Mouse (Mus musculus): ENCODE measurements around the gene Rmnd5a. TPM values are rescaled to one million over a fixed set of nuclear protein-coding genes. Genes with fewer than 3 reads are reported as not detected.

The Rmnd5a gene
- polyA plus RNA-seq, 1 experiment from 2014 or later, result 11.2 TPM

DNA sequence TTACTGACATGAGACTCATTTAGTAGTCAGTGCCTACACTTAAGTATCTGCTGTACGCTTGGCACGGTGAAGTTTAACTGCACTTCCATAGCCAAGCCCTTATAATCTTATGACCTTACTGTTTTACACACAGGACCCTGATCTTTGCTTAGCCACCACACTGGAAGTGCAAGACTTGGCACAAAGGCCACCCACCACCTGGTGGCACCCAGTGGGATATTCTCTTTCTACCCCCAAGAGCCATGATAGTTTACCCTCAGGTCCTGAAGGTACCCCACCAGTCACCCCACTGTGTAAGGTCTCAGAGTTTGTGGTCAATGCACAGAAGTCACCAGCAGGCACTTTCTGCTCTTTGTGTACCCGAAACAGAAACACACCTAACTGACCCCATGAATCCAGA, 89.2 kb downstream of the Rmnd5a start:
- Histone ChIP-seq H3K4me2 (replicated peaks; ENCODE audit: low read depth, low read length) (no peak overlapping the region), H3K27ac (ENCODE audit: low read depth, low read length) (no peak overlapping the region), H3K9me3 (ENCODE audit: control insufficient read depth, low read length) (peaks cover 4% of the 10 kb centered on the region; the same call in 1 of the 2 replicates), H3K4me1 (ENCODE audit: control insufficient read depth, insufficient read depth, low read length) (no peaks in the 10 kb centered on the region), H3K9ac (ENCODE audit: low read depth, low read length) (no peak overlapping the region), H3K36me3 (ENCODE audit: control insufficient read depth, insufficient read depth, low read length) (no peaks in the 10 kb centered on the region), H3K4me3 (ENCODE audit: low read length) (no peak overlapping the region), H3K27me3 (ENCODE audit: control insufficient read depth, insufficient read depth, low read length) (no peaks in the 10 kb centered on the region)
- WGBS, result 91% methylated on average over 3 of the region's 3 CpGs
- ATAC-seq (ENCODE audit: low FRiP score, low TSS enrichment), result no peak

DNA sequence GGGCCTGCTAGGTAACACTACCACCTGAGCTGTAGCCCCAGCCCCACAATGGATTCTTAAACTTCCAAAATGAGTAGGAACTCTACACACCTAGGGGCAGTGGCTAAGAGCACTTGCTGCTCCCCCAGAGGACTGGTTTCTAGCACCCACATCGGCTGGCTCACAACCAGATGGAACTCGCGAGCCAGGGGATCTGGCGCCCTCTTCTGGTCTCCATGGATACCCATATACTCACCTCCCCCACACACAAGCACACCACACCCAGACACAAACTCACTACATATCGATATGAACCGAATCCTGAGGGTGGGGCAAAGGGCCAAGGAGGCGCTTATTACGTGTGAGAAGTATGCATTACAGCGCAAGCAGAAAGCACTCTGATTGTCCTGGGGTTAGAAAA, 92.4 kb downstream of the Rmnd5a start:
- H3K4me3 ChIP-seq (ENCODE audit: low read length), result no peak overlapping the region
- no peak for ATAC-seq (ENCODE audit: low FRiP score, low TSS enrichment)
- WGBS, result 96% methylated on average over 9 of the region's 9 CpGs

DNA sequence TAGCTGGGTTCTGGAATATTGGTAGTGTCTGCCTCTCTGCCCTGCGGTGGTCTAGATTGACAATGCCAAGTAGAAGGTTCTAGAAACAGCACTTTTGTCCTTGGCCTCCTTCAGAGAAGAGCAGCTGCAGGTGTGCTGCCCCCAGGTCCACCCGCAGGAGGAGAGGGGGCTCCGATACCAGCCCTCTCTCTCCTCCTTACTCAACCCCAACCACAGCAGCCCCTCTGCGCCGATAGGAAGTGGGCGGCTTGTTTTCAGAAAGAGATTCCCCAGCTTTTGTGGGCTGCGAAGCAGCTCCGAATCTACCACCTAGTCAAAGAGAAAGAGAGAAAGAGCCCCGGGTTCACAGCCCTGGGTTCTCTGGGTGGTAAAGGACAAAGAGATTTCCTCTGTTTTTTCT, 99.3 kb downstream of the Rmnd5a start:
- no peak overlapping the region for H3K4me2 ChIP-seq (replicated peaks; ENCODE audit: low read depth, low read length)
- H3K36me3 ChIP-seq (ENCODE audit: control insufficient read depth, insufficient read depth, low read length), result no peaks in the 10 kb centered on the region
- H3K4me3 ChIP-seq (ENCODE audit: low read length), result no peak overlapping the region
- 92% methylated on average over 9 of the region's 9 CpGs for WGBS
- no peaks in the 10 kb centered on the region for H3K4me1 ChIP-seq (ENCODE audit: control insufficient read depth, insufficient read depth, low read length)
- no peak for ATAC-seq (ENCODE audit: low FRiP score, low TSS enrichment)
- no peaks in the 10 kb centered on the region for H3K9me3 ChIP-seq (ENCODE audit: control insufficient read depth, low read length)
- H3K27me3 ChIP-seq (ENCODE audit: control insufficient read depth, insufficient read depth, low read length), result no peaks in the 10 kb centered on the region
- no peak overlapping the region for H3K27ac ChIP-seq (ENCODE audit: low read depth, low read length)
- no peak overlapping the region for H3K9ac ChIP-seq (ENCODE audit: low read depth, low read length)

More for the DNA sequence above, 92.4 kb downstream of the Rmnd5a start:
- no peaks in the 10 kb centered on the region for H3K27me3 ChIP-seq (ENCODE audit: control insufficient read depth, insufficient read depth, low read length)
- H3K4me2 ChIP-seq (replicated peaks; ENCODE audit: low read depth, low read length), result no peak overlapping the region
- H3K4me1 ChIP-seq (ENCODE audit: control insufficient read depth, insufficient read depth, low read length), result no peaks in the 10 kb centered on the region
- no peak overlapping the region for H3K27ac ChIP-seq (ENCODE audit: low read depth, low read length)
- H3K9ac ChIP-seq (ENCODE audit: low read depth, low read length), result no peak overlapping the region
- H3K9me3 ChIP-seq (ENCODE audit: control insufficient read depth, low read length), result peaks cover 4% of the 10 kb centered on the region; the same call in 1 of the 2 replicates
- no peaks in the 10 kb centered on the region for H3K36me3 ChIP-seq (ENCODE audit: control insufficient read depth, insufficient read depth, low read length)

DNA sequence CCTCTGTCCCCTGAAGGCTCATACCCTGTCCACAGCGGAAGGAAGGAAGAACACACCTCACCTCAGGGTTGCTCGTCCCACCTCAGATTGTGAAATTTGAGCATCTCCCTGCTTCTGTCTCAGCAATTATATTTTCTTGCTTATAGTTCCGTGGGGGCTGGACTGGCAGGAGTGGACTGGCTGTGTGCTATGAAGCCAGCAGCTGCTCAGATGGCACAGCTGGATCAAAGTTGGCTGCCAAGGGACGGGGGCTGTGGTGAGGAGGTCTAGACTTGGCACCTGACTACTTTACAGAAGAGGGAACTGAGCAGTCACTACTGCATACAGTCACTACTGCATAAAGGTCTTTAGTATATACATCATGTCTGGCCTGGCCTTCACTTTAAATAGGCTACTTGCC, 101.1 kb downstream of the Rmnd5a start:
- no peaks in the 10 kb centered on the region for H3K36me3 ChIP-seq (ENCODE audit: control insufficient read depth, insufficient read depth, low read length)
- no peak overlapping the region for H3K9ac ChIP-seq (ENCODE audit: low read depth, low read length)
- no peaks in the 10 kb centered on the region for H3K27me3 ChIP-seq (ENCODE audit: control insufficient read depth, insufficient read depth, low read length)
- H3K4me3 ChIP-seq (ENCODE audit: low read length), result no peak overlapping the region
- H3K4me1 ChIP-seq (ENCODE audit: control insufficient read depth, insufficient read depth, low read length), result no peaks in the 10 kb centered on the region
- H3K9me3 ChIP-seq (ENCODE audit: control insufficient read depth, low read length), result no peaks in the 10 kb centered on the region
- ATAC-seq (ENCODE audit: low FRiP score, low TSS enrichment), result no peak
- 76% methylated on average over 4 of the region's 4 CpGs for WGBS
- no peak overlapping the region for H3K4me2 ChIP-seq (replicated peaks; ENCODE audit: low read depth, low read length)
- no peak overlapping the region for H3K27ac ChIP-seq (ENCODE audit: low read depth, low read length)

DNA sequence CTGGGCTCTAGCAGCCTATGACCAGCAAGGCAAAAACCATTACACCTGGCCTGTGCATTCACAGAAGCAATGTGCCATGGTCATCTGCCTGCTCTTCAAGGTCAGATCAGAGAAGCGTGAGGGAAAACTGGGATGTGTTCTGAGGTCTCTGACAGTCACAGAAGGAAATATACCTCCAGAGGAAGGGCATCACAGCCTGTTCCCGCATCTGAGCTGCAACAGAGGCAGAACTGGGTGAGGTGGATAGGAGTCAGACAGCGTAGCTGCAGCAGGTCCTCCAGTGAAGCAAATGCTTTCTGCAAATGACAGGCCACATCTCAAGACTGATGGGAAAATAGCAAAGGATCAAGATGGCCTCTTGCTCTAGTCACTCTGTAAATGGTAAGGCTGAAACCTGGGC, 101.5 kb downstream of the Rmnd5a start:
- WGBS, result 75% methylated on average over 3 of the region's 3 CpGs
- ATAC-seq (ENCODE audit: low FRiP score, low TSS enrichment), result no peak
- Histone ChIP-seq H3K4me3 (ENCODE audit: low read length) (no peak overlapping the region), H3K4me2 (replicated peaks; ENCODE audit: low read depth, low read length) (no peak overlapping the region), H3K9me3 (ENCODE audit: control insufficient read depth, low read length) (no peaks in the 10 kb centered on the region), H3K36me3 (ENCODE audit: control insufficient read depth, insufficient read depth, low read length) (no peaks in the 10 kb centered on the region), H3K27me3 (ENCODE audit: control insufficient read depth, insufficient read depth, low read length) (no peaks in the 10 kb centered on the region), H3K9ac (ENCODE audit: low read depth, low read length) (no peak overlapping the region), H3K27ac (ENCODE audit: low read depth, low read length) (no peak overlapping the region), H3K4me1 (ENCODE audit: control insufficient read depth, insufficient read depth, low read length) (no peaks in the 10 kb centered on the region)

Other genes starting within 250 kb of the Rmnd5a start
- 0.43 TPM in 1 of 2 replicates, not detected in the other for gene Fabp1, start 240.8 kb downstream of the Rmnd5a start, polyA plus RNA-seq (2014; fragmentation: Nextera tagmentation; extraction: Ambion mirVana)
- gene Krcc1, start 169.0 kb downstream of the Rmnd5a start, polyA plus RNA-seq (2014; fragmentation: Nextera tagmentation; extraction: Ambion mirVana), result 52.2 and 53.3 TPM in 2 replicates
- 0.17 and 0.19 TPM in 2 replicates for gene Smyd1, start 118.4 kb downstream of the Rmnd5a start, polyA plus RNA-seq (2014; fragmentation: Nextera tagmentation; extraction: Ambion mirVana)
- gene Cd8b1, start 117.8 kb downstream of the Rmnd5a start, polyA plus RNA-seq (2014; fragmentation: Nextera tagmentation; extraction: Ambion mirVana), result 0.13 TPM in 1 of 2 replicates, not detected in the other
- not detected in 2 replicates for gene Cd8a, start 67.2 kb downstream of the Rmnd5a start, polyA plus RNA-seq (2014; fragmentation: Nextera tagmentation; extraction: Ambion mirVana)
- 14.8 and 20.1 TPM in 2 replicates for gene Rnf103, start 53.3 kb upstream of the Rmnd5a start, polyA plus RNA-seq (2014; fragmentation: Nextera tagmentation; extraction: Ambion mirVana)
- 59.9 TPM in 2 replicates for gene Chmp3, start 103.2 kb upstream of the Rmnd5a start, polyA plus RNA-seq (2014; fragmentation: Nextera tagmentation; extraction: Ambion mirVana)
- 26.7 and 47.5 TPM in 2 replicates for gene Kdm3a, start 192.4 kb upstream of the Rmnd5a start, polyA plus RNA-seq (2014; fragmentation: Nextera tagmentation; extraction: Ambion mirVana)

Data from kidney, embryonic 14.5 days (tissue).